Mouse (Mus musculus): ENCODE measurements at regions not wholly inside any gene's neighbourhood (a gene's known extent, or its start where the extent isn't known, plus 50 kb on each side); places are given as distances from the start of the nearest gene placed in this dataset.

GRCm38 (mm10) chr12:70628384-70629365 lies 175.8 kb downstream of the Tmx1 start:
- no peak for DNase-seq (ENCODE audit: low read depth, low spot score)

- DNase-seq (ENCODE audit: low read depth, low spot score) = no peak
These were observed 176.5 kb downstream of the Tmx1 start for GRCm38 (mm10) chr12:70629371-70629770.

DNA sequence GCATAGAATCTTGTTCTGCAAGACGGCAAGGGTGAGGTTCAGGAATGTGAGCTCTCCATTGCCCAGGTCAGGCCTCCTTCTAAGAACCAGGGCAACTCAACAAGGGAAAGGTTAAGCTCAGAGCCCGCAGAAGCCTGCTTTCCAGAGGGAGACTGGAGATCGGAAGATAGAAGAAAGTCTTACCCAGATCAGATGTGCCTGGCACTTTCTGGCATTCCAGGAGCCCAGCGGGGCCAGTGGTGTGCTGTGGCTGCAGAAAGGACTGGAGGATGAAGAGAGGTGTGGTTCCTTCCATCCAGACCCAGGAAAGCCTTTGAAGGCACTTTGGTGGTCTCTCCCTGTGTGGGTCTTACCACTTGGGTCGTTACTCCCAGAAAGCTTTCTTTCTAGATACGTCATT lies 178.4 kb downstream of the Tmx1 start:
- DNase-seq (ENCODE audit: low read depth, low spot score) = no peak

DNA sequence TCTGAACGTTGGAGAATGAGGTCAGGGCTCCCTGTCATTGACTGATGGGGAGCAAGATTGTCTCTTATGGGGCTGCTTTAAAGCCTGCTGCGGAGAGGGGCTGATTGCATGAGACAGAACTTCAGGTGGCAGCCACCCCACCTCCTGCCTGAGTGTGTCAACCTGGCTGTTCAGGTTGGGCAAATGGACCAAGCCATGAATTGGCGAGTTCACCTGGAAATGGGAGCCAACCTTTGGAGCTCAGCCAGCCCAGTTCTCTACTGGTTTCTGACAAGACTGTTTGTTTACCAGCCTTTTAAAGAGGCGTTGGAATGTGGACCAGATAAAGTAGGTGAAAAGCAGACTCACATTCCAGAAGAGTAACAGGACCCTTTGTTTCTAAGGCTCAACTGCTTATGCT lies 180.3 kb downstream of the Tmx1 start:
- DNase-seq (ENCODE audit: low read depth, low spot score) = no peak

GRCm38 (mm10) chr12:70633622-70634365 lies 180.9 kb downstream of the Tmx1 start:
- no peak for DNase-seq (ENCODE audit: low read depth, low spot score)

- no peak for DNase-seq (ENCODE audit: low read depth, low spot score)
These were observed 183.1 kb downstream of the Tmx1 start for GRCm38 (mm10) chr12:70635997-70636396.

DNA sequence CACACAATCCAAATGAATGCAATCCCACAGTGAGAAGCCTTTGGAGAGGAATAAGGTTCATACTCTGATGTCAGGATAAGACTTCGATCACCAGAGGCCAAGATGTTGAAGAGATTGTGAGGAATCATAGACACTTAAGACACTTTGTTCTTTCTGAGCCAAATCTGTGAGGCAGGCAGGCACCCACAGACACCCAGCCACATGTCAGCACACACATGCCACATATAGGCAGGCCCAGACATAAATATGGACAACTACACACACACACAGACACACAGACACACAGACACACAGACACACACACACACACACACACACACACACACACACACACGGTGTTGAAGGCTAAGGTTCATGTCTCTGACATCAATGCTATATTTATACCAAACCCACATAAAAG lies 185.1 kb upstream of the Frmd6 start:
- no peak for DNase-seq (ENCODE audit: low read depth, low spot score)

DNA sequence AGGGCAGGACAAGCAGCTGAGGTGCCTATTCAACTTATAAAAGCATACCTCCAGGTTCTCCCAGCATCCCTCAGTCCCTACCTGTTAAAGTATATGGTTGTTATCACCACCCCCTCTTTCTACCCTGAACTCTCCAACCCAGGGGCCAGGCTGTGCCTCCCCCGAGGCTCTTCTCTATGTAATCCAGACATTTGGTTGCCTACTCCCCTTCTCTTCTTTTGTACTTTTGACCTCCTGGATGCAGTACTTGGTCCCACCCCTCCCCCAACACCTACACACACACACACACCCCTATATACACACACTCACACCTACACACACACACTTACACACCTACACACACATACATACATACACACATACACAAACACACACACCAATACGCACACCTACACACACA lies 180.4 kb upstream of the Frmd6 start:
- DNase-seq (ENCODE audit: low read depth, low spot score) = no peak

DNA sequence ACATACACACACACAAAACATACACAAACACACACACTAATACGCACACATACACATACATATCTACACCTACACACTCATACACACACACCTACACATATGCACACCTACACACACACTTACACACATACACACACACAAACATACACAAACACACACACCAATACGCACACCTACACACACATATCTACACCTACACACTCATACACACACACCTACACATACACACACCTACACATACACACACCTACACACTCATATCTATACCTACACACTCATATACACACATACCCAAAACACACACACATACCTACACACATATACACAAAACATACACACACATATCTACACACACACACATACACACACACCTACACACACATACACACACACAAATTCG lies 179.9 kb upstream of the Frmd6 start:
- DNase-seq (ENCODE audit: low read depth, low spot score) = no peak

DNA sequence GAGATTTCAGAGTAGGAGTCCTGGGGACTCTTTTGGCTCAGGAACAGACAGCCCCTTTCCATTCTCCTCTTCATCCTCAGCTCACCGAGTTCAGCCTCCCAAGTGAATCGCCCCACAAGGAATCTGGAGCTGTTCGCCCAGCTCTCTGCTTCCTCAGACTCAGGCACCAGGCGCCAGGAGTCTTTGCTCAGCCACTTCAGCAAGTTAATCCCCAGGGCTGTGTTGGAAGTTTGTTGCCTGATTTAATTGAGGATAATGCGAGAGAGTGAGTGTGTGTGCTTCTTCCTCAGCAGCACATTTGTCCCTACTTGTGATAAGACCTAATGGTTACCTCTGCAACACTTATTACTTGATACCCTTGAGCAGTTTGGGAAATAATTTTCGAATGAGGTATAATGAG lies 177.8 kb upstream of the Frmd6 start:
- DNase-seq (ENCODE audit: low read depth, low spot score) = no peak

DNA sequence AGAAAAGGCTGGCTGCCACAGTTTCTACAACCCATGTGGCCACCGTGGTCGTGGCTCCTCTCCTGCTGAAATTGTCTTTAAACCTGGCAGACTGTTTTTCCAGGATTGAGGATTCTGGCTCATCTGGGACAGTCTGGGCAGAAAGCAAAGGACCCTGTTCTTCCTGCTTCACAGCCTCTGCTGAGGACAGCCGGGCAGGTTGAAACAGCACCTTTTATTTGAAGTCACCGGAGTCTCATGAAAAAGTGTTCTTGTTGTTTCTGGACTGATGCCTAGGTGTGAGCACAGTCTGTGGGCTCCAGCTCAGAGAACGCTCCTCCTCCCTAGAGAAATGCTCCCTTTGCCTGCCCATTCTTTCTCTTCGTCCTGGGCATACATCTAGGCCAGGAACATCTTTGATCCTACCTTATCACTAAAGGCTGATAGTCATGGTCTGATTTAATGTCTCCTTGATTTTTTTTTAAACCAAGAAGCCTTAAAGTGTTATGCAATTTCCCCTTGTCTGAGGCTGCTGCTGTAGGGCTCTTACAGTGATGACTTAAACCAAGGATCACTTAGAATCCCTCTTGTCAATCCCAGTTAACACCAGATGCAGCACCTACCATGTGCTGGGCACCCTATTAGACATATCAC lies 177.0 kb upstream of the Frmd6 start:
- no peak for DNase-seq (ENCODE audit: low read depth, low spot score)

DNA sequence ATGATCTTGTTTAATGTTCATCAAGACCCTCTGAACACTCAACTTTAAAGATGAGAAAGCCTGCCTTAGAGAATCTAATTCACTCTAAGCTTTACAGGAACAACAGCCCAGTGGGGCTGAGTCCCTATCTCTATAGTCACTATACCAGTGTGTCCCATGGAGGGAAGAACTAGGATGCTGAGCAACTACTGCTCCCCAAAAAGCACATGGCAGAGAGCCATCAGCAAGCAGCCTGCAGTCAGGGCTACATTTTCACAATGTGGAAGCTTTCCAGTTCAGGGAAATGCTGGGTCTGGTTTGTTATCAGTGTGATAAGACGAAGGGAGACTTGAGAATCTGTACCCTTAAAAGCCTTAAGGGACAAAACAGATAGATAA lies 176.5 kb upstream of the Frmd6 start:
- no peak for DNase-seq (ENCODE audit: low read depth, low spot score)

- no peak for DNase-seq (ENCODE audit: low read depth, low spot score)
These were observed 175.6 kb upstream of the Frmd6 start for GRCm38 (mm10) chr12:70649691-70650090.

- DNase-seq (ENCODE audit: low read depth, low spot score) = no peak
These were observed 174.8 kb upstream of the Frmd6 start for GRCm38 (mm10) chr12:70650470-70650869.

DNA sequence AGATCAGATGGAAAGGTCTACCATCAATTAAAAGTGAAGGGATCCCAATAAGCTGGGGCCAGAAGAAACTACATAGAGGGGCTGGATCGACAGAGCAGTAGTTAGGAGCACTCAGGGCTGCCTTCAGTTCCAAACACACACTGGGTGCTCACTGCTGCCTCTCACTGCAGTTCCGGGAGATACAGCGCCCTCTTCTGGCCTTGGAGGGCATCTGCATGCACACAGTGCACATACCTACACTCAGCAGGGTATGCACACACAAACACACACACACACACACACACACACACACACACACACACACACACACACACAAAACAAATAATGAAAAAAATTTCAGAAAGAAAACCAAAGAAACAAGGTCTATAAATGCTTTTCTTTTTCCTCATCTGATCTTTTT lies 172.6 kb upstream of the Frmd6 start:
- DNase-seq (ENCODE audit: low read depth, low spot score) = no peak

DNA sequence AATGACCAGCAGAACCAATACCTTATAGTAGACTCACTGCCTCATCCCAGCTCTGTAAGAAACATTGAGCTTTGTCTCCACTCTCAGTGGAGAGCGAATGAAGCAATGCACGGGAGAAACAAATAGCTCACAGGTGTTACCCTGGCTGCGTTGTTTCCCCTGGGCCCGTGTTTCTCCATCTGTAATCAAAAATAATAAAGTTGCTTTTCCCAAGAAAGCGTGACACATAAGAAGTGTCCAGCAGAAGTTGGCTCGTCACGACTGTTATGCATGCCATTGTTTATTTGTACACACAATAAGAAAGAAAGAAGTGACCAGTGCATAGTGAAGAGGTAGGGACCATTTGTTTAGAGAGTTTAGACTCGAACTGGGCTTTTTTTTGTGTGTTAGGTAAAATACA lies 171.3 kb upstream of the Frmd6 start:
- no peak for DNase-seq (ENCODE audit: low read depth, low spot score)

DNA sequence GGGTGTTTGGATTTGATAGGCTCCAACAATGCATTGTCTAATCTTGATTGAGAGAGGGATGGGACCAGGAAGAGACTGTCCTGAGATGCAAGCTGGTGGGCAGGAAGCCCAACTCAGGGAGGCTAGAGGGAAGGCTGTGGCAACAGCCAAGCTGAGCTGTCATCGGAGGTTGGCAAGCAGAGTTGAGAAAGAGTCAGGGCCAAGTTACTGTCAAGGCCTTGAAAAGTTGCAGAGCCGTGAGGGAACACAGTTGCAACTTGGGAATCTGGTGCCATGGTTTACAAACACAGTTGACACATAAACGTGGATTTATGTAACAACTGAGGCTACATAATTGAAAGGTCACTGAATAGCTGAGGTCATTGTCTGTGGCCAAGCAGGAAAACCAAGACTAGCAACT lies 170.8 kb upstream of the Frmd6 start:
- DNase-seq (ENCODE audit: low read depth, low spot score) = no peak

GRCm38 (mm10) chr12:70655411-70655811 lies 169.9 kb upstream of the Frmd6 start:
- no peak for DNase-seq (ENCODE audit: low read depth, low spot score)

- no peak for DNase-seq (ENCODE audit: low read depth, low spot score)
These were observed 169.3 kb upstream of the Frmd6 start for GRCm38 (mm10) chr12:70655900-70656544.

DNA sequence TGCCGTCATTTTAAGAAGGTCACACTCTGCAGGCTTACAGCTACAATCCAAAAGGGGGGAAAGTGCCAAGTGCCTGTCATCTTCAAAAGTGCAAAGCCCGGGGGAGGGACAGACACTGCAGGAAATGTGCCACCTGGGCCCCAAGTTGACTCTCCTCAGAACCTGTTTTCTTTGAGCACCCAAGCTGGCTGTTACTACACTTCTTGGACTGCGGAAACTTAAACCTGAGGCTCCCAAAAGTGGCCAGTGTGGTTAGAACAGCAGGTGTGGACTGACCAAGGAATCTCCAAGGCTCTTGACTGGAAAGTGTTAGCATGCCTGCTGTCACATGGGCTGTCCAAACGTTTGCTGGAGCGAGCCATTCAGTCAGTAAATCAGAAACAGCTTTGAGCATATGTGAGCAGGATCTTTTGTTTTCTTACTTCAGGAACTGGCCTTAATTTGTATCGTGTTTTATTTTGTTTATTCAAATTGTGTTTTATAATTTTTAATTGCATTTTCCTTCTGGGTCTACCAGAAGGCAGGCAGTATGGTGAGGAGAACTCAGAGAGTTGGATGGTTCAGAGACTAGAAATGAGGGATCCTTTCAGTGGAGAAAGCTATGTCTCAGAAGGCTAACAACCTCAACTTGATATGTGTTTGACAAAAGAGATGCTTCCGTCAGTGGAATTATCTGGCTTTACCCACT lies 168.4 kb upstream of the Frmd6 start:
- no peak for DNase-seq (ENCODE audit: low read depth, low spot score)

DNA sequence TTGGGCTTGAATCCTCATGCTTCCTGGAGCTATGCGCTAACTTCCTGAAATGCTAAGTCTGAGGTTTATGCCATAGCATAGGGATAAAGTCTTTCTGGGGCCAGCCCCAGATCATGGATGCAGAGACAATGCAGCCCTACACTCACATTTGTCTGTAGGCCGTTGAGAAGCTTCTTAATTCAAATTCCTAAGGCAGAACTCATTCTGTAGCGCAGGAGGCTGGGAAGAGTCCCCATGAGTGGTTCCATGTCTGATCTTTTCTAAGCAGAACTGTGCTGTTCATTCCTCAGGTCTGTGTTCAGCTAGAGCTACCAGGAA lies 167.9 kb upstream of the Frmd6 start:
- DNase-seq (ENCODE audit: low read depth, low spot score) = no peak

GRCm38 (mm10) chr12:70658106-70658505 lies 167.2 kb upstream of the Frmd6 start:
- no peak for DNase-seq (ENCODE audit: low read depth, low spot score)
